Mouse (Mus musculus): ENCODE data around the gene Gm45213. TPM values are rescaled to one million over a fixed set of nuclear protein-coding genes. Genes with fewer than 3 reads are reported as not detected.

Gm45213 gene
- polyA plus RNA-seq, 1 experiment, result not detected

DNA sequence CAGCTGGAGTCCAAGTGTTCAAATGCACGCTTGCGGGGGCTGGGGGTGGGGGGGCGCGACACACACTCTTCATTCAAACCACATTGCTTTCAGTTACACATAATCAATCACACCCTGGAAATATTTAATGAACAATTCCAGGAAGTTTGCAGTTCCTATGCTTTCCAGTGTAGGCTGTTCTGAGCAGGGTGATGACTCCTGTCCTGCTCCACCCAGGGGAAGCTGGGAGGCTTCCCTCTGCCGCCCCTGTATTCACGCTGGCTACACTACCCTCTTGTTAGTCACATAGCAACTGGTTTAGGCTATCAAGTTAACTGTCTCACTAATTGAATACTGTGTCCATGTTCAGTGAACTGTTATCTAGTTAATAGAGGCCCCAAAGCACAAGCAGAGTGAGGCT lies 32.9 kb upstream of the Gm45213 start:
- no peaks in the 10 kb centered on the region for H3K36me3 ChIP-seq (ENCODE audit: control insufficient read depth, insufficient read depth)
- H3K27me3 ChIP-seq (ENCODE audit: control insufficient read depth, insufficient read depth, insufficient read length), result peaks cover 49% of the 10 kb centered on the region
- H3K4me2 ChIP-seq (ENCODE audit: low read depth), result no peak overlapping the region
- no peak for TF ChIP-seq E2F4 (IDR thresholded peaks at IDR 0.05; ENCODE audit: insufficient read depth)
- no peak for TF ChIP-seq TCF12 (IDR thresholded peaks at IDR 0.05; ENCODE audit: insufficient read depth, poor library complexity, severe bottlenecking)
- no peak for TF ChIP-seq MYOG (IDR thresholded peaks at IDR 0.05; ENCODE audit: control insufficient read depth in 1 of 3, insufficient read depth in 1 of 3, insufficient read length in 2 of 3, low read depth in 2 of 3)
- no peak for TF ChIP-seq USF1 (IDR thresholded peaks at IDR 0.05; ENCODE audit: low read depth)
- TF ChIP-seq TCF3 (IDR thresholded peaks at IDR 0.05; ENCODE audit: insufficient read length, low read depth), result no peak
- TF ChIP-seq MAX (IDR thresholded peaks at IDR 0.05; ENCODE audit: low read depth), result no peak
- TF ChIP-seq SRF (IDR thresholded peaks at IDR 0.05; ENCODE audit: control insufficient read depth, insufficient read length, low read depth), result no peak
- no peak for TF ChIP-seq POLR2AphosphoS2 (IDR thresholded peaks at IDR 0.05; ENCODE audit: insufficient read length, low read depth)
- TF ChIP-seq REST (IDR thresholded peaks at IDR 0.05; ENCODE audit: insufficient read depth, insufficient read length), result no peak
- no peak for TF ChIP-seq CEBPB (IDR thresholded peaks at IDR 0.05; ENCODE audit: insufficient read depth, poor library complexity, severe bottlenecking)
- no peak for TF ChIP-seq POLR2A (IDR thresholded peaks at IDR 0.05; ENCODE audit: insufficient read length, low read depth)
- TF ChIP-seq MYOD1 (IDR thresholded peaks at IDR 0.05; ENCODE audit: control insufficient read depth in 1 of 3, insufficient read length in 2 of 3, low read depth in 2 of 3), result no peak
- no peak overlapping the region for H3K4me3 ChIP-seq
- H3ac ChIP-seq (ENCODE audit: control insufficient read depth, insufficient read length), result no peak overlapping the region
- no peaks in the 10 kb centered on the region for H3K79me2 ChIP-seq (ENCODE audit: control insufficient read depth, insufficient read depth)

DNA sequence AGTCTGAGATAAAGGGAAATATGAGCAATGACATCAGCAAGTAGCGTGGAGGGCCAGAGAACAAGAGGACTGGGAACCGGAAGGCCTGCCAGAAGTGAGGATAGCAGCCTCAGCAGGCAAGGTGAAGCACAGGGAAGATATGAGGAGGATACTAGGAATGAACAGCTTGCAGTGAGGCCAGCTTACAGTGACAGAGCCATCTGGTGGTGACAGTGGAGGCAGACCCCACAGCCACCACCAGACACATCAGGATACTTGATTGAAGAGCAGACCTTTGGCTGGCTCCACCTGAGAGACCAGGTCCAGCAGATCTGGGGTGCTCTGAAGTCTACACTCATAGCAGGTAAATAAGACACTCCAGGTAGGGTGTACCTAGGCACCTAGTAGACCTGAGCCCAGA lies 15.7 kb upstream of the Gm45213 start:
- no peak for TF ChIP-seq USF1 (IDR thresholded peaks at IDR 0.05; ENCODE audit: low read depth)
- Histone ChIP-seq H3K79me2 (ENCODE audit: control insufficient read depth, insufficient read depth) (no peaks in the 10 kb centered on the region), H3K27me3 (ENCODE audit: control insufficient read depth, insufficient read depth, insufficient read length) (peaks cover 25% of the 10 kb centered on the region), H3ac (ENCODE audit: control insufficient read depth, insufficient read length) (no peak overlapping the region), H3K4me2 (ENCODE audit: low read depth) (no peak overlapping the region), H3K36me3 (ENCODE audit: control insufficient read depth, insufficient read depth) (no peaks in the 10 kb centered on the region), H3K4me3 (no peak overlapping the region)

DNA sequence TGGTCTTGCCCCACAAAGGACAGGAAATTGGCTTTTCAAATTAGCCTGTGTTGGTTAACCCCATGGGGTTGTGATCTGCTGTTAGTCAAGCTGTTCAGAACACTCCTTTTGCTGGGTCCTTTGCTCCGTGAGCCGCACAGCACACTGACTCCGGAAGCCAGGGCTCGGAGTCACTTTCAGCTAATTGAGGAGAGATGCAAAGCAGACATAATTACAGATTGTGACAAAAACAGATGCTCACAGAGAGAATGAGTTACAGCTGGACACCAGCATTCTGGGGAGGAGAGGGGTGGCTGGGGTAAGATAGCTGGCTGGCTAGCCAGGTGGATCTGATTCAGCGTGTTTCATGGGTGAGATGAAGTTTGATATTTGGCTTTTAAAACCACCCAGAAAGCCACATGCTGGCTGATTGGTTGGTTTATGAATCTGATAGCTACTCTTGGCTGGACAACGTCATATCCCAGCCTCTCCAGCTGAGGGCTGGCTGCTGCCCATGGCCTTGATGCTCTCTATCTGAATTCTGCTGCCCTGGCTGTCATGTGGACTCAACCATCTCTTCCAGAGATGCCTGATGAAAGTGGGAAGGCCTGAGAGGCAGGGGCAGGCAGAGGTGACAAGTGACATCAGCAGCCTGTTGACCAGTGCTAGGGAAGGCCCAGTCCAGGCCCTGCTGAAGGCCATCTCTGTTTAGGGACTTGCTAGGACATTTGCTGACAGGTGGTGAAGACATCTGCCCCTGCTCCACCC lies 14.5 kb upstream of the Gm45213 start:
- H3K4me2 ChIP-seq (ENCODE audit: low read depth), result no peak overlapping the region
- peaks cover 35% of the 10 kb centered on the region for H3K27me3 ChIP-seq (ENCODE audit: control insufficient read depth, insufficient read depth, insufficient read length)
- no peak overlapping the region for H3K4me3 ChIP-seq
- no peaks in the 10 kb centered on the region for H3K79me2 ChIP-seq (ENCODE audit: control insufficient read depth, insufficient read depth)
- TF ChIP-seq TCF12 (IDR thresholded peaks at IDR 0.05; ENCODE audit: insufficient read depth, poor library complexity, severe bottlenecking) (no peak), MYOD1 (IDR thresholded peaks at IDR 0.05; ENCODE audit: control insufficient read depth in 1 of 3, insufficient read length in 2 of 3, low read depth in 2 of 3) (no peak), REST (IDR thresholded peaks at IDR 0.05; ENCODE audit: insufficient read depth, insufficient read length) (no peak), MYOG (IDR thresholded peaks at IDR 0.05; ENCODE audit: control insufficient read depth in 1 of 3, insufficient read depth in 1 of 3, insufficient read length in 2 of 3, low read depth in 2 of 3) (no peak), TCF3 (IDR thresholded peaks at IDR 0.05; ENCODE audit: insufficient read length, low read depth) (no peak), SRF (IDR thresholded peaks at IDR 0.05; ENCODE audit: control insufficient read depth, insufficient read length, low read depth) (no peak), POLR2AphosphoS2 (IDR thresholded peaks at IDR 0.05; ENCODE audit: insufficient read length, low read depth) (no peak), USF1 (IDR thresholded peaks at IDR 0.05; ENCODE audit: low read depth) (no peak), MAX (IDR thresholded peaks at IDR 0.05; ENCODE audit: low read depth) (no peak), E2F4 (IDR thresholded peaks at IDR 0.05; ENCODE audit: insufficient read depth) (no peak), CEBPB (IDR thresholded peaks at IDR 0.05; ENCODE audit: insufficient read depth, poor library complexity, severe bottlenecking) (no peak), POLR2A (IDR thresholded peaks at IDR 0.05; ENCODE audit: insufficient read length, low read depth) (no peak)
- H3ac ChIP-seq (ENCODE audit: control insufficient read depth, insufficient read length), result no peak overlapping the region
- no peaks in the 10 kb centered on the region for H3K36me3 ChIP-seq (ENCODE audit: control insufficient read depth, insufficient read depth)

DNA sequence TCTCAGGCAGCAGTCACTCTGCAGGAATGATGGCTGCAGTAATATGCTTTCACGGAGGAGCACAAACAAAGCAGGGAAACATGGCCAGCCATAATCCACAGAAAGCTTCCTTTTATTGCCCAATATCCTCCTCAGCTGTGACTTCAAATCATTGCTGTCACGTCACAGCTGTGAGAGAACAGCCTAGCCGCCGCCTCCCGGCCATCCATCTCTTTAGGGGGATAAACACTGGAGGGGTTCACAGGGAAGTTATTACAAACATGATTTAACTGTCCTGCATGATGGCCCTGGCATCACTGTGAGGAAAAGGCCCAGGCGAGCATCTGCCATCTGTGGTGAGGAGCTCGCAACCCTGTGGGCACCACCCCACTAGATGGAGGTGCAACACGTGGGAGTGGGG lies 6.6 kb upstream of the Gm45213 start:
- Histone ChIP-seq H3K36me3 (ENCODE audit: control insufficient read depth, insufficient read depth) (no peaks in the 10 kb centered on the region), H3ac (ENCODE audit: control insufficient read depth, insufficient read length) (no peak overlapping the region), H3K4me2 (ENCODE audit: low read depth) (no peak overlapping the region), H3K79me2 (ENCODE audit: control insufficient read depth, insufficient read depth) (no peaks in the 10 kb centered on the region), H3K27me3 (ENCODE audit: control insufficient read depth, insufficient read depth, insufficient read length) (peaks cover 78% of the 10 kb centered on the region), H3K4me3 (no peak overlapping the region)
- no peak for TF ChIP-seq POLR2AphosphoS2 (IDR thresholded peaks at IDR 0.05; ENCODE audit: insufficient read length, low read depth)
- no peak for TF ChIP-seq USF1 (IDR thresholded peaks at IDR 0.05; ENCODE audit: low read depth)
- TF ChIP-seq MAX (IDR thresholded peaks at IDR 0.05; ENCODE audit: low read depth), result no peak
- no peak for TF ChIP-seq SRF (IDR thresholded peaks at IDR 0.05; ENCODE audit: control insufficient read depth, insufficient read length, low read depth)
- no peak for TF ChIP-seq MYOD1 (IDR thresholded peaks at IDR 0.05; ENCODE audit: control insufficient read depth in 1 of 3, insufficient read length in 2 of 3, low read depth in 2 of 3)
- TF ChIP-seq TCF12 (IDR thresholded peaks at IDR 0.05; ENCODE audit: insufficient read depth, poor library complexity, severe bottlenecking), result no peak
- TF ChIP-seq REST (IDR thresholded peaks at IDR 0.05; ENCODE audit: insufficient read depth, insufficient read length), result no peak
- no peak for TF ChIP-seq TCF3 (IDR thresholded peaks at IDR 0.05; ENCODE audit: insufficient read length, low read depth)
- TF ChIP-seq POLR2A (IDR thresholded peaks at IDR 0.05; ENCODE audit: insufficient read length, low read depth), result no peak
- TF ChIP-seq E2F4 (IDR thresholded peaks at IDR 0.05; ENCODE audit: insufficient read depth), result no peak

DNA sequence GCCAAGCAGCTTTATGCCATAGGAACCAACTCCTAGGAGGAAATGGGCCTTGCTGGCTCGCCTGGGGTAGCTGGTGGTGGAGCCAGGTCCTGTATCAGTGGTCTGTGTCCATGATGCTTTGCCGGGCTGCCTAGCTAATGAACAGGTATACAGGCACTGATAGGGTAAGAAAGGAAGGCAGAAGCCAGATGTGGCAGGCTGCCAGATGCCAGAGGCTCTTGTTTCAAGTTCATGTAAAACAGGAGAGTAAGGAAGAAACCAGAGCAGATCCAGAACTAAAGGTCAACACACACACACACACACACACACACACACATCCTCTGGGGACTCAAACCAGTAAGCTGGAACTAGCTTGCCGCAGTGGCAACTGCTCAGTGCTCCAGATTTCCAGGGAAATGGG lies 5.1 kb upstream of the Gm45213 start:
- Histone ChIP-seq H3K79me2 (ENCODE audit: control insufficient read depth, insufficient read depth) (no peaks in the 10 kb centered on the region), H3K27me3 (ENCODE audit: control insufficient read depth, insufficient read depth, insufficient read length) (peaks cover 72% of the 10 kb centered on the region), H3K36me3 (ENCODE audit: control insufficient read depth, insufficient read depth) (no peaks in the 10 kb centered on the region), H3K4me3 (no peak overlapping the region), H3ac (ENCODE audit: control insufficient read depth, insufficient read length) (no peak overlapping the region), H3K4me2 (ENCODE audit: low read depth) (no peak overlapping the region)
- TF ChIP-seq POLR2AphosphoS2 (IDR thresholded peaks at IDR 0.05; ENCODE audit: insufficient read length, low read depth), result no peak
- TF ChIP-seq TCF12 (IDR thresholded peaks at IDR 0.05; ENCODE audit: insufficient read depth, poor library complexity, severe bottlenecking), result no peak
- no peak for TF ChIP-seq MYOD1 (IDR thresholded peaks at IDR 0.05; ENCODE audit: control insufficient read depth in 1 of 3, insufficient read length in 2 of 3, low read depth in 2 of 3)
- TF ChIP-seq MAX (IDR thresholded peaks at IDR 0.05; ENCODE audit: low read depth), result no peak
- no peak for TF ChIP-seq POLR2A (IDR thresholded peaks at IDR 0.05; ENCODE audit: insufficient read length, low read depth)

Measured in myocyte (in vitro differentiated cells).